Mouse (Mus musculus) forebrain, embryonic 10.5 days (tissue): ENCODE measurements around the gene Fam76a. TPM values are rescaled to one million over a fixed set of nuclear protein-coding genes. Genes with fewer than 3 reads are reported as not detected.

Experiments used
- DNase-seq: peaks from one replicate; pipeline ENCODE4 v3.0.0-alpha.2; 2017; ENCODE audit warnings: low spot score; ENCODE audit errors: extremely low spot score
- H3K27ac ChIP-seq: fragments of 300-500 bp; sonication (generic); 2 replicates; pipeline ENCODE4 v1.5.1; 2016; ENCODE audit warnings: mild to moderate bottlenecking
- H3K27me3 ChIP-seq: fragments of 300-500 bp; sonication (generic); 2 replicates; pipeline ENCODE4 v1.6.1; 2016; ENCODE audit warnings: mild to moderate bottlenecking; ENCODE audit not compliant: poor library complexity, severe bottlenecking
- H3K36me3 ChIP-seq: fragments of 300-500 bp; sonication (generic); replicated peaks from 2 replicates; pipeline ENCODE4 v1.6.1; 2016; ENCODE audit warnings: mild to moderate bottlenecking, moderate library complexity
- H3K4me1 ChIP-seq: fragments of 300-500 bp; sonication (generic); 2 replicates; pipeline ENCODE4 v1.6.1; 2016
- H3K4me3 ChIP-seq: fragments of 300-500 bp; sonication (generic); 2 replicates; pipeline ENCODE4 v1.5.1; 2016; ENCODE audit warnings: mild to moderate bottlenecking, moderate library complexity
- H3K9me3 ChIP-seq: fragments of 300-500 bp; sonication (generic); 2 replicates; pipeline ENCODE4 v1.6.1; 2016; ENCODE audit warnings: mild to moderate bottlenecking, moderate library complexity
- WGBS: fragments of 180-500 bp; shearing (Covaris S2); methylation state at CpG from one replicate; pipeline ENCODE4 v1.1.7; 2016; 5-methylcytosine and 5-hydroxymethylcytosine counted together
- polyA plus RNA-seq: library from polyadenylated mRNA; unstranded; fragments of >200 nt; fragmentation: Nextera tagmentation; extraction: Ambion mirVana; gene quantifications from 2 replicates; pipeline ENCODE4 v1.2.1, GENCODE M21; 2016

Gene Fam76a
- polyA plus RNA-seq, 1 experiment from 2014 or later = 32.2 TPM

DNA sequence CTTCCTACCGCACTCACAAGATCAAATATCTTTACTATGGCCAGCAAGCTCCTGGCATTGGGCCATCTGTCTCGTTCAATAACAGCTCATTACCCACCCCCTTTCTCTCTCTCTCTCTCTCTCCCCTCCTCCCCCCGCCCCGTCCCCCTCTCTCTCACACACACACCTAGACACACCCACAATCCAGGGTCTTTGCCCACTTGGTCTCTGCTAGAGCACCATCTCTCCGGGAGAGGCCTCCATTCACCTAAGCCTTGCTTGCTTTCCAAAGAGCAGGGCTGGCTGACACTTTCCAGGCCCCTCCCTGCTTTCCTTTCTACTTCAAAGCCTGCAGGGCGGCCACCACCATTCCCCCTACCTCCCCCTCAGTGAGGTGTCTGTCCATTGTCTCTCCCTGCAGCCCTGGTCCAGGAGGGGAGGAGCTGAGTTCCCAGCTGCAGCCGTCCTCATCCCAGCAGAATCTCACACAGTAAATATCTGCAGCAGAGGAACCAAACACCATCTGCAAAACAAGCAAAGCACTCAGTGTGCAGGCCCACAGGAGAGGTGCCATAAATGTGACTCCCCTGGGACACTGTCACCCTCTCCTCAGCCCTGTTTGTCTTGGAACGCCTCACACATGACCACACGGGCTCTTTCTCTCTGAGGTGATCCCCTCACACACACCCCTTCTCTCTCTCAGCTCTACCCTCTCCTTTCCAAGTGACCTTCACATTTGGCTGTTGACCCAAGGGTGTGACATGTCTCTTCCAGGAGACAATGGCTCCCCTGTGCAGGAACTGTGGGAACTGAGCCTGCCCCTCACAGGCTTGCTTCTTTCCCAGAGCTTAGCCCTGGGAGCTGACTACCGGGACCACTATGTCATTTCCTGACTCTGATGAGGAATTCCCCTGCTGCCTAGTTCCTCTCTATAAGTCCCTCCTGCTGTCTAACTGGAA is 36.7 kb upstream of the Fam76a start:
- Histone ChIP-seq H3K4me1 (peaks cover 66% of the 10 kb centered on the region), H3K4me3 (peak overlapping the region; percentile 25), H3K27ac (peak overlapping the region; percentile 85), H3K36me3 (no peaks in the 10 kb centered on the region), H3K27me3 (no peaks in the 10 kb centered on the region), H3K9me3 (no peaks in the 10 kb centered on the region)
- 9% methylated on average over 10 of the region's 10 CpGs for WGBS
- peak; percentile 53 for DNase-seq

DNA sequence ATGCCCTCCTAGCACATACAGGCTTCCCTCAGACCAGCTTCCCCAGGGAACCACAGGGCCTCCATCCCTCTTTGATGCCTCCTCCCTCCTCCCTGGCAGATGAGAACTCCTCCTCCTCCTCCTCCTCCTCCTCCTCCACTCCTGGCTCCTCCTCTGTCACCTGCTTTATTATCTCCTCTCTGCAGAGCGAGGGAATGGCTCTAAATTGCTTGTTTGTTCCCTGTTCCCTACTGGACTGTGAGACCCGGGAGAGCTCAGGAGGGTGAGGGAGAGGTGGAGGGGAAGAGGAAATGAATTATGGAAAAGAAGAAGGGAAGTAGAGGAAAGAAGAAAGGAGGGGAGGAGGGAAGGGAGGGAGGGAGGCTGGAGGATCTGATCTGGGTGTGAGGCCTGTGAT is 33.0 kb upstream of the Fam76a start:
- peak overlapping the region; percentile 51 for H3K27ac ChIP-seq

DNA sequence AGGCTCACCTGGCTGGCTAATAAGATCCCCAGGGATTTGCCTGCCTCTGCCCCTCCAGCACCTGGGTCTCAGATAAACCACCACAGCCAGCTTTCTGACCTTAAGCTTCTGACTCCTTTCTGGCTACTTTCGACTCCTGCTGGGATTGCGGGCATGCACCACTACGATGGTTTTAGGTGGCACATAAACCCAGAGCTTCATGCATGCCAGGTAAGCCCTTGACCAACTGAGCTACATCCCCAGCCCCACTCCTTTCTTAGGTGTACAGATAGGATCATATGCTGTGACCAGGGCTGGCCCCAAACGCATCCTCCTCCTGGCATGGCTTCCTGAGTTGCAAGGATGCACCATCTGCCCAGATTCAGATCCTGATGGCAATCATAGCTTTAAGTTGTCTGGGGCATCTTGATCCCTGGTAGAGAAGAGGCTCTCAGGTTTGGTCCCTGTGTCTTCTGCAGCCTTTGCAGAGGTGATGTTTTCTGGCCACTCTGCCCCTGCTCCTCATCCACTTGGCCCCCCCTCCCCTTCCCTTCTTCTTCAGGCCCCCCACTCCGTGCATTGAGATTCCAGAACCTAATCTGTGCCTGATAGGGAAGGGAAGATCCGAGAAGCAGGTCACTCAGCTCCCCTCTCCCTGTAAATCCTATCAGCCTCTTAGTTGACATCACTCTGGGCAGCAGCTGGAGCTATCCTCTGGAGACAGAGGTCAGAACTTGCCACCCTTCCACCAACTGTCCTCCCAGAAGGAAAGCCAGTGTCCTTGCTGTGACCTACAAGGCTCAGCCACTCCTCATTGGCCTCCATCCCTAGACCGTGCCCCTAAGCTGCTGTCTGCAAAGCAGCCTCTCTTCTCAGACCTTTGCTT is 32.4 kb upstream of the Fam76a start:
- Histone ChIP-seq H3K9me3 (no peaks in the 10 kb centered on the region), H3K36me3 (no peaks in the 10 kb centered on the region), H3K4me1 (peaks cover 43% of the 10 kb centered on the region), H3K27me3 (peaks cover 16% of the 10 kb centered on the region; the same call in 1 of the 2 replicates), H3K27ac (peak overlapping the region; percentile 51), H3K4me3 (no peak overlapping the region)
- DNase-seq = no peak
- 58% methylated on average over 7 of the region's 7 CpGs for WGBS

More for the DNA sequence above, 33.0 kb upstream of the Fam76a start:
- DNase-seq = no peak
- Histone ChIP-seq H3K4me1 (peaks cover 43% of the 10 kb centered on the region), H3K4me3 (no peak overlapping the region), H3K27me3 (peaks cover 12% of the 10 kb centered on the region; the same call in 1 of the 2 replicates), H3K36me3 (no peaks in the 10 kb centered on the region), H3K9me3 (no peaks in the 10 kb centered on the region)
- WGBS = 49% methylated on average over 2 of the region's 2 CpGs

DNA sequence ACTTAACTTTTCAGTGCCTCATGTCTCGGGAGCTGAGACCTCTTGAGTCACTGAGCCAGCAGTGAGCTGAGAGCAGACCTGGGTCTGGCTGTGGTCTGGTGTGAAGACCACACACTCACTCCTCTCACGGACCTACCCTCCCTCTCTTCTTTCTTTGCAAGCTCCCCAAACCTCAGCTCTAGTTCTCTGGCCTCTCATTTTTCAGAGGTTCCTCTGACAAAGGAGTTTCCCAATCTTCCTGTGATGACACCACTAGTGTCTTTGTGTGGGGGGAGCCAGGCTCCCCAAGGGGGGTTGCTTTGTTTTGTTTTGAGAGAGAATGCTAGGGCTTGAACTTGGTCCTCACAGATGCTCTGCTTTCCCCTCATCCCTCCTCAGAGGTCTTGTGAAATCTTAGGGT is 28.6 kb upstream of the Fam76a start:
- peaks cover 38% of the 10 kb centered on the region for H3K4me1 ChIP-seq

DNA sequence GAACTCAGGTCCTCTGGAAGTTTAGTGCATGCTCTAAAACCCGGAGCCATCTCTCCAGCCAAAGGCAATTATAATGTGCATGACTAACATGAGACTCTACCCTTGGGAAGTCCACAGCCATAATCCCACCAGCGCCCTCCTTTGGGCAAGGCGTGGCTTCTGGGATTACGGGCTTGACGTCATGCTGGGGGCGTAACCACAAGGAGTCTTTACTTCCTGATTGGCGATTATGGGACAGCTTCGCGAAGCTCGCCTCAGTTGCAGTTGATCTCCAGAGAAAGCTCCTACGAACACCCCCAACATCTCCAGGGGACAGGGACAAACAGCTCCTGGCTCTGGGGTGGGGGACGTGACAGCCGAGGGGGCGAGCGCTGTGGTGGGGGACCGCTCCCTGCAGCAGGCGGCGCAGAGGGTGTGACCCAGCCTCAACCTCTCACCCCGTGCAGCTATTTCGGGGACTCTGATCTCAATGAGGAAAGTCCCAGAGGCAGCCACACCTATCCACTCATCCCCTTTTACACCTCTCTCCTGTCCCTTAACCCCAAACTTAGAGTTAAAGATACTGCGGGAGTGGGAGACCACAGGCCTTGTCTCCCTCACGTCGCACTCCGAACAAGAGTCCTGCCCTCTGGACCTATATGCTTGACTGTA is 27.6 kb upstream of the Fam76a start:
- DNase-seq = no peak
- H3K27me3 ChIP-seq = peaks cover 35% of the 10 kb centered on the region
- H3K27ac ChIP-seq = peak overlapping the region; percentile 75
- peak overlapping the region; percentile 43 for H3K4me3 ChIP-seq
- no peaks in the 10 kb centered on the region for H3K36me3 ChIP-seq
- H3K9me3 ChIP-seq = no peaks in the 10 kb centered on the region
- H3K4me1 ChIP-seq = peaks cover 38% of the 10 kb centered on the region
- WGBS = 23% methylated on average over 24 of the region's 24 CpGs

More for the DNA sequence above, 28.6 kb upstream of the Fam76a start:
- H3K9me3 ChIP-seq = no peaks in the 10 kb centered on the region
- DNase-seq = no peak
- H3K27me3 ChIP-seq = peaks cover 35% of the 10 kb centered on the region
- H3K36me3 ChIP-seq = no peaks in the 10 kb centered on the region
- H3K27ac ChIP-seq = no peak overlapping the region
- H3K4me3 ChIP-seq = no peak overlapping the region
- 53% methylated on average over 2 of the region's 2 CpGs for WGBS

DNA sequence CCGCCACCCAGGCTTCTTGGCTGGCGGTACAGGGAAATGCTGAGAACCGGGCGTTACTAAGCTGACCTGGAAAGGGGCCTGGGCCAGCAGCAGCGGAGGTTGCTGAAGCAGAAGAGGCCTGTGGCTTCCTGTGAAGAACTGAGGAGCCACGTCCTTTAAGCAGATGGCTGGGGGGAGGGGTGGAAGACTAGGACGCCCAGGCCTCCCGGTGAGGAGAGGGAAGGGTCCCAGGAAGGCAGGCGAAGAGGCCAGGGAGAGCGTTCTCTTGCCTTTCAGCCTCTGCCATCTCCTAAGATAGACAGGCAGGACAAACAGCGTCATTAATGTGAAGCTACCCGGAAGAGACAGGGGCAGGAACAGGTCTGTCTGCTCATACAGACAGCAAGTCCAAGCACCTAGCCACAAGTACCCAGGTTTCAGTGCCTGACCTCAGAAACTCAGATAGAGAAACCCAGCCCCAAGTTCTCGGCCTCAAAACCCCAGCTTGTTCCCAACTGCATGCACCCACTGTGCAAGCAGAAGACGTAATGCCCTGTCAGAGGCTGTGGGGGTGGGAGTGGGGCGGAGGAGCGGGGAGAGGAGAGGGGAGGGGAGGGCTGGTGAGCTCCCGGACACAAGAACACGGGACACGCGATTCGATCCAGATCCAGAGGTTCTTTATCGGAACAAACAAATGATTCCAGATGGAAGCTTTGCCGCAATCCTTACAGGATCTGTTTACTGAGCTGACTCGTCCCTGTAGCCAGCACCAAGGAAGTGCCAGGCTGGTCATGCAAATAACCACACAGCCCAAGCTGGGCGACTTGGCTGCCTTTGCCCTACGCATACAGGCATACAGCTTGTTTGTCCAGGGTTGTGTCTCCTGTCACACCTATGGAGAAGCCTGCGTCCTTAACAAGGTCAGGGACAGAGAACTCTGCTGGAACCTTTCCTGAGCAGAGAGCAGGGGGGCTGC is 24.0 kb upstream of the Fam76a start:
- DNase-seq = no peak
- H3K4me3 ChIP-seq = peak overlapping the region; percentile 44

DNA sequence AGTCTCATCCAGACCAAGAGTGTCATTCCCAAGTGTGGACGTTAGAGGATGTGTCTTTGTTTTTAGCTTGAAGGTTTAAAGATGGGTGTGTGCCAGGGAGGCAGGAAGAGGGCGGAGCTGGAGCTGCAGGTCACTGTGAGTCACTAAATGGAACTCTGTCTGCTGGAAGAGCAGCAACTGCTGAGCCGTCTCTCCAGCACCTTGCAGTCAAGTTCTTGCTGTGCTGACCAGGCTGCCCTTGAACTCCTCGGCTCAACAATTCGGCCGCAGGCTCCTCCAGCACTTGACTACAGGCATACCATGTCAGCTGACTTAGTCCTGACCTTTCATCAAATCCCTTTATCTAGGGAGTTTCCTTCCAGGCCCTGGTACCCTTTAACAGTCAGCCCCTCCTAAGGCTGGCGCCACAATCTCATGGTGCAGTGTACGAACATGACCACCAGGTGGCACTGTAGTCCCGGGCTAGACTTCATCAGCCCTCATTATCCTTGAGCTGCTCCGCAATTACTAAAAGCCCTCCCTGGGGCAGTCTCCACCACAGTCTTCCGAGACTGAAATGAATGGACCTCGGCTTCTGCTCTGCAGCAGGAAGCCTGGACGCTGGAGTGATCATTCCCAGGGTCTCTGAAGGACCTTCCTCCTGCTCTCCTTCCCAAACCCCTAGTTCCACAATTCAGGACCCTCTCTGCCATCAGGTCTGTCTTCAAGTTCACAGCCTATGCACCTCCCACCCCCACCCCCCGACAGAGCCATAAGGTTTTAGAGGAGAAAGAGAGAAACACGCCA is 23.1 kb upstream of the Fam76a start:
- Histone ChIP-seq H3K27me3 (peaks cover 40% of the 10 kb centered on the region), H3K36me3 (no peaks in the 10 kb centered on the region), H3K9me3 (no peaks in the 10 kb centered on the region), H3K4me1 (peaks cover 39% of the 10 kb centered on the region), H3K27ac (peak overlapping the region; percentile 86), H3K4me3 (peak overlapping the region; percentile 44)
- peak; percentile 90 for DNase-seq
- WGBS = 8% methylated on average over 15 of the region's 15 CpGs

More for the DNA sequence above, 24.0 kb upstream of the Fam76a start:
- Histone ChIP-seq H3K4me1 (peaks cover 34% of the 10 kb centered on the region), H3K27me3 (peaks cover 39% of the 10 kb centered on the region), H3K36me3 (no peaks in the 10 kb centered on the region), H3K9me3 (no peaks in the 10 kb centered on the region), H3K27ac (peak overlapping the region; percentile 86)
- 14% methylated on average over 27 of the region's 27 CpGs for WGBS

DNA sequence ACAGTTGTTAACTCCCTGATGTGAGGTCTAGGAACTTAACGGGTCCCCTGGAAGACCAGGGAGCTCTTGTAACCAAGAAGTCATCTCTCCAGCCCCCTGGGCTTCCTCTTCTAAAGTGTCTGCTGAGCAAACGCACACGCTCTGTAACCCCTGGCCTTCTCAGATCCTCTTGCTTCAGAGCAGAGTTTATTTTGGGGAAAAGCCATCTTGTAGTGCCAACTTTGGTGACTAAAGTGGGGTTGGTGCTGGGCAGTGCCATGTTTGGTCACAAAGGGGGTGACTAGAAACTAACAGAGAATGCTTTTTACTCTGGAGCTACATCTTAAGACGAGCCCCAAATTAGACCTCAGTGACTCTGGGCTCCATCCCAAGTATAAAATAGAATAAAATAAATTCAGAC is 22.4 kb upstream of the Fam76a start:
- peaks cover 32% of the 10 kb centered on the region for H3K4me1 ChIP-seq
- peaks cover 42% of the 10 kb centered on the region for H3K27me3 ChIP-seq
- H3K9me3 ChIP-seq = no peaks in the 10 kb centered on the region
- 85% methylated on average over 4 of the region's 4 CpGs for WGBS
- no peak for DNase-seq
- H3K4me3 ChIP-seq = no peak overlapping the region
- no peaks in the 10 kb centered on the region for H3K36me3 ChIP-seq
- H3K27ac ChIP-seq = no peak overlapping the region

DNA sequence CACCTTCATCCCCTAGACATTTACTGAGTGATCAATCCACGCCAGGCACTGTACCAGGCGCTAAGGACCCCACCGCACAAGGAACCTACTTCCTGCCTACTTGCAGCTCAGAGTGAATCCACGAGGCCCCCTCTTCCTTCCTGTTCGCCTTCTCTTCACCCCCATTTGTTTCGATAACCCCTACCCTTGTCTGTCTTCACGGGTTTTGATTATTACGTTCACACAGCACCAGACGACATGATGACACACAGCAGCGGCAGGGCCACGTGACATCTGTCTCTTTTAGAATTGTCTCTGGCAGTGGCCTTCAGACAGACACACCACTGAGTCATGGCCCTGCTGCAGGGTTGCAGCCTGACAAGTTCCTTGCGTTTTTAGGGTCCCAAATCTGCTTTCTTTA is 21.7 kb upstream of the Fam76a start:
- DNase-seq = no peak
- 84% methylated on average over 12 of the region's 12 CpGs for WGBS
- no peak overlapping the region for H3K27ac ChIP-seq
- H3K36me3 ChIP-seq = no peaks in the 10 kb centered on the region
- H3K4me3 ChIP-seq = no peak overlapping the region
- H3K9me3 ChIP-seq = no peaks in the 10 kb centered on the region
- peaks cover 44% of the 10 kb centered on the region for H3K27me3 ChIP-seq
- H3K4me1 ChIP-seq = peaks cover 37% of the 10 kb centered on the region

DNA sequence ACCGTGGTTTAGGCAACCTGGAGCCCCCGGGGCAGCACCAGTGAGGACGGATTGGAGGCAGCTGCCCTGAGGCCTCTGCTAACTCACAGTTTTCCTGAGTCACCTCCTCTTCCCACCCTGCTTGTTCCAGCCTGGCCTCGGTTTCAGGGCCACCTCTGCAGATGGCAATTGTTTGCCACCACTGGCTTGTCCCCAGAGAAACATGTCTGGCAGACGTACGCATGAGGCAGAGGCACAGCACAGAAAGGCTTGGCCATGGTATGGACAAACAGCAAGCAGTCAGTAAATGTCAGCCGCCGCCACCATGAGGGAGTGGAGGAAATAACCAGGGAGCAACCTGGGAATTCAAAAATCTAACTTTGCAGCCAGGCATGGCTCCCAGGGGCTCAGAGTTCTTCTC is 20.7 kb upstream of the Fam76a start:
- H3K9me3 ChIP-seq = no peaks in the 10 kb centered on the region
- 72% methylated on average over 8 of the region's 8 CpGs for WGBS
- H3K27me3 ChIP-seq = peaks cover 44% of the 10 kb centered on the region
- peaks cover 46% of the 10 kb centered on the region for H3K4me1 ChIP-seq
- H3K27ac ChIP-seq = no peak overlapping the region
- no peak overlapping the region for H3K4me3 ChIP-seq
- no peak for DNase-seq
- H3K36me3 ChIP-seq = no peaks in the 10 kb centered on the region
